Mouse (Mus musculus): ENCODE data around the gene Slc30a3. TPM values are rescaled to one million over a fixed set of nuclear protein-coding genes. Genes with fewer than 3 reads are reported as not detected.
"Not testable (repeated sequence)": the region's sequence is repeated elsewhere in the genome, so short reads cannot be mapped to it uniquely, and the experiment has no call there.

The Slc30a3 gene
- polyA plus RNA-seq, 1 experiment: not detected

DNA sequence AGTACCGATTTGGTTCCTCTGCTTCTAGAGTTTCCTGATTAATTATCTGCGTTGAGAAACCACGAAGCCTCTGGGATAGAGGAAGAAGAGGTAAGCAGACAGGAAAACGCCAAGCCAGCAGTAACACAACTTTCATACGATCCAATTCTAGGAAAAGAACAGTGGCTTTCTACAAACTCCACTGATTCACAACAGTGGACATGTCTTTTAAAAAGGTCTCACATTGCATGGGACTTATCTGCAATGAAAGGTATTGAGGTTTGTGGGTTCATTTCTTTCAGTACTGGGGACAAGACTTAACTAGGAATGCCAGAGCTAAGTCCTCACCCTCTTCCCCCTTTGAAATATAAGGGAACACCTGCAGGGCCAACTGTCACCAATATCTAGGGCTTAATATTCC is 61.0 kb downstream of the Slc30a3 start:
- H3K9me3 ChIP-seq (ENCODE audit: control insufficient read depth, low read length): no peaks in the 10 kb centered on the region
- TF ChIP-seq GATA1 (IDR thresholded peaks at IDR 0.05; ENCODE audit: low read length) (no peak), TAL1 (IDR thresholded peaks at IDR 0.05; ENCODE audit: low read length) (no peak)
- no peaks in the 10 kb centered on the region for H3K27me3 ChIP-seq (ENCODE audit: control insufficient read depth)
- H3K36me3 ChIP-seq (ENCODE audit: control insufficient read depth): peaks cover 5% of the 10 kb centered on the region
- H3K4me1 ChIP-seq (ENCODE audit: control insufficient read depth): peaks cover 31% of the 10 kb centered on the region
- peak overlapping the region; percentile 91 for H3K4me3 ChIP-seq (replicated peaks)

DNA sequence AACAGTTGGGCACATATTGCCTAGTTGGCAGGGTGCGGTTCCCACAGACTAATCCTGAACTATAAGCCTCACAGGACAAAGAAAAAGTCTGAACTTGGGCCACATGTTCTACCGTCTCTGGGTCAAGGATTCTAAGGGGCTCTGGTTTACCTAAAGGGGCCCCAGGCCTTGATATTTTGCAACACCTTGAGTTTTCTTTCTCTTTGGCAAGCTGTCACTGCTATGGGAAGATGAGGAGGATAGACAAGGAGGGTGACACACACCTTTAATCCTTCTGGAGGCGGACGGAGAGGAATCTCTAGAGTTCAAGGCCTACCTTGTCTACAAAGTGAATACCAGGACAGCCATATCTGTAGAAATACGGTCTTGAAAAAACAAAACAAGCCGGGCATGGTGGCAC is 61.6 kb downstream of the Slc30a3 start:
- Histone ChIP-seq H3K4me3 (replicated peaks) (no peak overlapping the region), H3K4me1 (ENCODE audit: control insufficient read depth) (peaks cover 31% of the 10 kb centered on the region), H3K9me3 (ENCODE audit: control insufficient read depth, low read length) (no peaks in the 10 kb centered on the region), H3K27me3 (ENCODE audit: control insufficient read depth) (no peaks in the 10 kb centered on the region), H3K36me3 (ENCODE audit: control insufficient read depth) (peaks cover 8% of the 10 kb centered on the region)
- TF ChIP-seq TAL1 (IDR thresholded peaks at IDR 0.05; ENCODE audit: low read length) (no peak), GATA1 (IDR thresholded peaks at IDR 0.05; ENCODE audit: low read length) (no peak)

DNA sequence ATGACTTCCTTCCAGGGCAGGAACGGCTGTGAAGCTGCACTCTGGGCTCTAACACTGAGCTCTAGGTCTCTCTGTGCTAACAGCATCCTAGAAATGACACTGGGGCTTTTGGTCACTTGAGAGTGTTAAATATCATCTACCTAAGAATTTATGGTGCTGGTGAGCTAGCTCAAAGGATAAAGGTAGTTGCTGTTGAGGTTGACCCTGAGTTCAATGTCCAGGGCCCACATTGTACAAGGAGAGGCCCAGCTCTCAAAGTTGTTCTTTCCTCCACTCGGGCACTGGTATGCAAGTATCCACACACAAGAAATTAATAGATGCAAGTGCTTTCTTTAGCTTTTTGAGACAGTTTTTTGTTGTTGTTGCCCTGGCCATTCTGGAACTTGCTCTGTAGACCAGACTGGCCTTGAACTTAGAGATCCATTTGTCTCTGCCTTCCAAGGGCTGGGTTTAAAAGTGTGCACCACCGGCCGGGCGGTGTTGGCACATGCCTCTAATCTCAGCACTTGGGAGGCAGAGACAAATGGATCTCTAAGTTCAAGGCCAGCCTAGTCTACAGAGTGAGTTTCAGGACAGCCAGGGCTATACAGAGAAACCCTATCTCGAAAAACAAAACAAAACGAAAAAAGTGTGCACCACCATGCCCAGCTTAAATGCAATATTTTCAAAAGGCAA is 69.7 kb downstream of the Slc30a3 start:
- Histone ChIP-seq H3K27me3 (ENCODE audit: control insufficient read depth) (no peaks in the 10 kb centered on the region), H3K4me1 (ENCODE audit: control insufficient read depth) (no peaks in the 10 kb centered on the region), H3K4me3 (replicated peaks) (no peak overlapping the region), H3K36me3 (ENCODE audit: control insufficient read depth) (peaks cover 30% of the 10 kb centered on the region), H3K9me3 (ENCODE audit: control insufficient read depth, low read length) (no peaks in the 10 kb centered on the region)
- TF ChIP-seq TAL1 (IDR thresholded peaks at IDR 0.05; ENCODE audit: low read length): no peak
- no peak for TF ChIP-seq GATA1 (IDR thresholded peaks at IDR 0.05; ENCODE audit: low read length)

DNA sequence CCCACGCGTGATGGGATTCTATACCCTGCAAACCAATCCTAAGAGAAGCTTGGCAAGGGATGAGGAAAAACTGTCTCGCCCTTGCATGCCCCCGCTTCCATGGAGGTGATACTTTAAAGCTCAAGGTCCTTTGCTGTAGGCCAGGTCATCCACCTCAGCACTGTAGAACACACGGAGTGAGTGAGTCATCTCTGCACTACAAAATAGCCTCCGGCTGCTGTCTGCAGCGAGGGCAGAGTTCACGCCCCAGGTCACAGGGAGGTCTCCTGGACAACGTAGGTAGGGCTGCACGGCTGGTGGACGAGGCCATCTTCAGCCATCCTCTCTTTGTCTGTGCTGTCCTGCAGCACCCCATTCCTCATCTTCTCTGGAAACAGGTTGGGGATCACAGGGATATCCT is 71.5 kb downstream of the Slc30a3 start:
- not testable (repeated sequence) for H3K27me3 ChIP-seq (ENCODE audit: control insufficient read depth); H3K4me1 ChIP-seq (ENCODE audit: control insufficient read depth); H3K9me3 ChIP-seq (ENCODE audit: control insufficient read depth, low read length); H3K4me3 ChIP-seq (replicated peaks)
- peaks cover 25% of the 10 kb centered on the region for H3K36me3 ChIP-seq (ENCODE audit: control insufficient read depth)

Other genes with a start within 250 kb of the Slc30a3 start
- gene Tmem214, start 240.2 kb downstream of the Slc30a3 start, polyA plus RNA-seq (2012): 0.90 and 1.2 TPM in 2 replicates
- 2.4 and 2.7 TPM in 2 replicates for gene Agbl5, start 219.5 kb downstream of the Slc30a3 start, polyA plus RNA-seq (2012)
- gene Ost4, start 200.4 kb downstream of the Slc30a3 start, polyA plus RNA-seq (2012): 27.7 and 30.6 TPM in 2 replicates
- gene Emilin1, start 194.8 kb downstream of the Slc30a3 start, polyA plus RNA-seq (2012): 0.50 and 0.81 TPM in 2 replicates
- gene Khk, start 186.8 kb downstream of the Slc30a3 start, polyA plus RNA-seq (2012): 1.8 and 2.6 TPM in 2 replicates
- gene Cgref1, start 162.6 kb downstream of the Slc30a3 start, polyA plus RNA-seq (2012): not detected in 2 replicates
- 4.6 and 5.1 TPM in 2 replicates for gene Preb, start 147.9 kb downstream of the Slc30a3 start, polyA plus RNA-seq (2012)
- not detected in 2 replicates for gene Tcf23, start 139.6 kb downstream of the Slc30a3 start, polyA plus RNA-seq (2012)
- 0.81 and 1.6 TPM in 2 replicates for gene Atraid, start 59.9 kb downstream of the Slc30a3 start, polyA plus RNA-seq (2012)
- gene Slc5a6, start 59.3 kb downstream of the Slc30a3 start, polyA plus RNA-seq (2012): 0.07 and 0.13 TPM in 2 replicates
- 14.6 and 19.9 TPM in 2 replicates for gene Cad, start 53.5 kb downstream of the Slc30a3 start, polyA plus RNA-seq (2012)
- not detected in 2 replicates for gene Dnajc5g, start 2.0 kb downstream of the Slc30a3 start, polyA plus RNA-seq (2012)
- not detected in 2 replicates for gene Trim54, start 8.5 kb upstream of the Slc30a3 start, polyA plus RNA-seq (2012)
- gene Ucn, start 30.6 kb upstream of the Slc30a3 start, polyA plus RNA-seq (2012): not detected in 2 replicates
- gene Mpv17, start 46.0 kb upstream of the Slc30a3 start, polyA plus RNA-seq (2012): 0.14 and 0.38 TPM in 2 replicates
- gene Gm29609, start 71.7 kb upstream of the Slc30a3 start, polyA plus RNA-seq (2012): 2.2 and 2.5 TPM in 2 replicates
- 4.0 and 4.9 TPM in 2 replicates for gene Gtf3c2, start 71.9 kb upstream of the Slc30a3 start, polyA plus RNA-seq (2012)
- gene Snx17, start 85.0 kb upstream of the Slc30a3 start, polyA plus RNA-seq (2012): 2.7 and 2.9 TPM in 2 replicates
- gene Eif2b4, start 85.2 kb upstream of the Slc30a3 start, polyA plus RNA-seq (2012): 32.5 and 34.0 TPM in 2 replicates
- 2.5 TPM in 2 replicates for gene Zfp513, start 94.1 kb upstream of the Slc30a3 start, polyA plus RNA-seq (2012)
- 31.4 and 40.0 TPM in 2 replicates for gene Ppm1g, start 112.5 kb upstream of the Slc30a3 start, polyA plus RNA-seq (2012)
- 2.3 and 2.6 TPM in 2 replicates for gene Nrbp1, start 132.6 kb upstream of the Slc30a3 start, polyA plus RNA-seq (2012)
- not detected in 2 replicates for gene Gm9970, start 133.0 kb upstream of the Slc30a3 start, polyA plus RNA-seq (2012)
- gene Krtcap3, start 143.5 kb upstream of the Slc30a3 start, polyA plus RNA-seq (2012): 0.06 and 0.14 TPM in 2 replicates
- 0.30 and 0.43 TPM in 2 replicates for gene Ift172, start 182.9 kb upstream of the Slc30a3 start, polyA plus RNA-seq (2012)
- 0.17 TPM in 1 of 2 replicates, not detected in the other for gene Fndc4, start 187.8 kb upstream of the Slc30a3 start, polyA plus RNA-seq (2012)
- not detected in 2 replicates for gene Gckr, start 189.2 kb upstream of the Slc30a3 start, polyA plus RNA-seq (2012)

Data from erythroblast, embryonic 14.5 days (primary cell).